Mouse (Mus musculus) cerebellum, postnatal 36 days (tissue): Measurements from ENCODE around the gene Lgals8.

Experiments used
- DNase-seq, 2 experiments: peaks; one replicate each; pipeline ENCODE4 v3.0.0; 2021 to 2022; ENCODE audit warnings: mixed read lengths in 2 of 2

Gene Lgals8

DNA sequence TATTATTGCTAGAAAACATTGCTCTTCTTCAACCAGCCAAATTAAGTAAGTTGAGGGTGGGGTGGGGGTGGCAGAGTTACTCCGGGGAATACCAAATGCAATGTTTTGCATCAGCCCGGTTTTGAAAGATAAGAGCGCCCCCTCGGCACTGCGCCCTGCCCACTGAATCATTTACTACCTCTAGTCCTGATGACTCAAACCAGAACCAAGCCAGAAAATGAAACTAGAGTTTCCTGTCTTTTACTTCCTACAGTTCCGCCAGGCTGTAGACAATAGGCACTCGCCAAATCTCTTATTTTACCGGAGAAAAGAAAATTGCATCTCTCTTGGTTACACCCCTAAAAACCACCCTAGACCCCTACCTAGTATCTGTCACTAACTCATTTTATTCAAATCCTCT, 4.3 kb downstream of the Lgals8 start:
- DNase-seq, result peak; percentile 51 to 52

GRCm38 (mm10) chr13:12456711-12457110, 8.0 kb downstream of the Lgals8 start:
- DNase-seq, result no peak

GRCm38 (mm10) chr13:12454686-12455390, 9.9 kb downstream of the Lgals8 start:
- no peak for DNase-seq

DNA sequence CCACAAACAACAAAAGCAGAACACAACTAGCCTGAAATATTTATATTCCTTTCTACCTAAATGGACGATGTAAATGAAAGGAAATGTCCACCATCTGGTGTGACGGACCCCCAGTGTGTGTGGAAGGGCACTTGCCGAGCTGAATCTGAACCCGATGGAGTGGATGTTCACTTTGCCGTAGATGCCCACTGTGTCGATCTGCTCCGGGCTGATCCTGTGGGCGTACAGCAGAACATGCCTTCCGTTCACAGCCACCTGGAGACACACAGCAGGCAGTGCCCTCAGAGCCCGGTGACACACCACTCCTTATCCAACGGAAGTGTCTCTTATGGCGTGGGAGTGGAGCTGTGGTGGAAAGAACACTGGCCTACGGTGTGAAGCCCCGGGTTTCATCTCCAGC, 11.6 kb downstream of the Lgals8 start:
- peak; percentile 46 to 50 for DNase-seq

DNA sequence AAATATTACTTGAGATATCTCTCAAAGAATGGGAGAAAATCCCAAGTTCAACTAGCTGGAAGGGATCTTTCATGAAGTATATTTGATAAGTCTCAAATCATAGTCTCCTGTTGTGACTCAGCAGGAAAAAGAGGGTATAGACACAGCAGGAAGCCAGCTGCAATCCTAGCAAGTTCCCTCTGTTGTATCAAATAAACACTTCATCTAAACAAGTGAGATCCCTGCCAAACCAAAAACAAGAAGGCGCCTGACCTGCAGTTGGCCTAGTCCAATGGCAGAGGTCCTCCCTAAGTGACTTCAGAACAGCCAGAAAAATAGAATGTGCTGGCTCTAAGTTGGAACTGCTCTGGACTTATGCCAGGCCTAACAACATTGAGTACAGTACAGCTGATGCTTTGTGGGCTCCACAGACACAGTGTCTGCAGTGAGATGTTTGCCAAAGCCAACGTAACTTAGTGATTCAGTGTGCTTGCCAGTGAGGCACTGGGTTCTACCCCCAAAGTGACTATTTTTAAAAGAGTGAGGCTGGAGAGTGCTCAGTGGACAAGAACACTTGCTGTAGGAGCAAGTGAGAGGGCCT, 22.6 kb downstream of the Lgals8 start:
- no peak for DNase-seq

- no peak for DNase-seq
Measured at GRCm38 (mm10) chr13:12440813-12441212, 23.9 kb downstream of the Lgals8 start.

GRCm38 (mm10) chr13:12439586-12439985, 25.2 kb downstream of the Lgals8 start:
- DNase-seq, result no peak

DNA sequence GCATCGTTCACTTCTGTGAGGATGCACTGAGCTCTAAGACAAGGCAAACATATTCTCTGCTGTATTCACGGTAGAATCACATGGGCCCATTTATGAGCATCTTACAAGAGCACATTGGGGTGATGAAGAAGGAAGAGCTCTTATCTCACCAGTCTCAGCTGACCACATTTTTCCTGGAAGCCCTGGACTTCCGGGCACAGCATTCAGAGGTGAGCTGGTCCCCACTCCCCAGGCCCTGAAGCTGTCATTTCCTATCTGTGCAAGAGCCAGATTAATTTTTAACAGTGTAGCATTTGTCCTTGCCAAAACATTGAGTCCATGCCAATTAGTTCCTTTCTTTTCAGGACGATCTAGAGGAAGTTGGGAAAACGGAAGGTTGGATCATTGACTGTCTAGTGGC, 30.9 kb downstream of the Lgals8 start:
- DNase-seq, result no peak

DNA sequence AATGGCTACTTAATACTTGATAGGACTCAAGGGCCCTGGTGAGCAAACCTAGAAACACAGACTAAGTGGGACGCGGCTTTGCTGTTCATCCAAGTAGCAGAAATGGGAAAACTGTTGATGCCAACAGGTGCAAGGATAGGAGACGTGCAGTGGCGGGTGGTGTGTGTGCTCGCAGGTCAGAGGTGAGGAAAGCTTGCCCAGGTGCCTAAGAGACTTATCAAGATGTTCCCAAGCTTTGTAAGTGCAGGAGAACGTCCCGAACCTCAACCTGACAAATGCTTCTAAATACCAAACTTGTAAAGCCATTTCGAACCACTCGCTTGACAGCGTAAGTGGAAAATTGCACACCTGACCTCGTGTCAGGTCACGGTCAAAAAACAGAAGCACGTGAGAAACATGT, 36.2 kb downstream of the Lgals8 start:
- no peak for DNase-seq

DNA sequence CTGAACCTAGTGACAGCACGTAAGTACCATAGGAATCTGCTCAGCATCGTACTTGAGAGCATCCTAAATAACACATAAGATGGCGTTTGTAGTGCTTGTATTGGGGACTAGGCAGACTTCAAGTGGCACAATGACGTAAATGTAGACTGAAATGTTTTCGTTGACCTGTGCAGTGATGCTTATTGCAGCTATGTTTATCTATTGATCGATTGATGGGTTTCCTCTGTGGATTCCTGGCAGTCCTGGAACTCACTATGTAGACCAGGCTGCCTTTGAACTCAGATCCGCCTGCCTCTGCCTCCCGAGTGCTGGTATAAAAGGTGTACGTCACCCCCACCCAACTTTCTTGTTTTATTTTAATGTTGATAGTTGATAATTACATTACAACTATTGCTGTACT, 44.1 kb downstream of the Lgals8 start:
- DNase-seq, result no peak

- no peak for DNase-seq
Measured at GRCm38 (mm10) chr13:12412016-12412415, 52.7 kb downstream of the Lgals8 start.

GRCm38 (mm10) chr13:12408343-12409066, 56.2 kb downstream of the Lgals8 start:
- no peak for DNase-seq

- DNase-seq, result peak in 1 of 2 experiments; percentile 14
Measured at GRCm38 (mm10) chr13:12395571-12395970, 69.2 kb downstream of the Lgals8 start.

DNA sequence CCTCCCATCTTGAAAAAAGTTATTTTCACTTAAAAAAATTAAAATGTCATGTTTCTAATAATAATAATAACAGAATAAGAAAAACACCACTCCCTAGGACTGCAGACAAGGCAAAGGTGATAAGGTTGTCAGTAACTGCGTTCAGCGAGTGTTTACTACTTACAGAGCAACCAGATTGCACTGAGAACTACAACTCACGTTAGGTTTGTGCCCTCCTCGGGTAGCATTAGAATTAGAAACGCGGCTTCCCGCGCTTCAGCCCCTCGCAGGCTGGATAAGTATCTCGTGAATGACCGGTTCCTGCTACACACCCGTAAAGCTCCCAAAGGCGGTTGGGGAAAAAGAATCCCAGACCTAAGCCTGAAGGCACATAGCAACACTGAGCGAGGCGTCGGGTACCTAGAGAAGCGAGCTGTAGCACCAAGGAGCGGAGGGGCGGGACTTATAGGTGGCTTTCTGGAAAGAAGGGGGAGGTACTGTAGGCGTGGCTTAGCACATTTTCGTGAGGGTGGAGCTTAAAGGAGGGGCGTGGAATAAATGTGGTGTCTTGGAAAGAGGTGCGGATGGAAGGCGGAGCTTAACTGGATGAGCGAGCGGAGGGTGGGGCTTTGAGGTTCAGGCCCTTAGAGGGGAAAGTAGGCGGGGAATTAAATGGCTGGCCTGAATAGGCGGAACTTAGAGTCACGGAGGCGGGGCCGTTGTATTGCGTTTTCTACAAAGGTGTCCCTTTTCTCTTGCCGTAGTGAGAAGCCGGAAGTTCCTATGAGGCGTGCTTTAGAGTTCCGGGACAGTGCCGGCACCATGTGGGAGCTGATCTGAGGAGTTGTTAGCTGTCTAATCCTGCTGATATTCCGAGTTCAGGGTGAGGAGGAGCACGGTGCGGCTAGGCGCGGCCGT, 69.9 kb downstream of the Lgals8 start, which contains the start of gene Heatr1:
Heatr1 (plus strand) TSS at position 419 of the 897 bp plus-strand sequence.
- peak; percentile 86 to 96 for DNase-seq
